Mouse (Mus musculus) C2C12 (cell line): ENCODE measurements around the gene Fbxl17. TPM values are rescaled to one million over a fixed set of nuclear protein-coding genes. Genes with fewer than 3 reads are reported as not detected.

Experiments used
- H3K27me3 ChIP-seq: one replicate; pipeline ENCODE4 v1.6.1; 2011; ENCODE audit not compliant: control insufficient read depth, insufficient read depth, insufficient read length
- H3K36me3 ChIP-seq: one replicate; pipeline ENCODE4 v1.6.1; 2011; ENCODE audit not compliant: control insufficient read depth, insufficient read depth
- H3K4me3 ChIP-seq: one replicate; pipeline ENCODE4 v1.5.1; 2011; ENCODE audit warnings: mild to moderate bottlenecking, control low read depth; ENCODE audit not compliant: poor library complexity, insufficient read depth, severe bottlenecking
- H3K79me2 ChIP-seq: one replicate; pipeline ENCODE4 v1.6.1; 2011; ENCODE audit not compliant: control insufficient read depth, insufficient read depth
- H3K79me3 ChIP-seq: one replicate; pipeline ENCODE4 v1.6.1; 2011; ENCODE audit warnings: low read depth, control low read depth
- H3ac ChIP-seq: one replicate; pipeline ENCODE3; 2011; ENCODE audit warnings: low read depth; ENCODE audit not compliant: control insufficient read depth, insufficient read length
- CEBPB ChIP-seq: IDR thresholded peaks from one replicate; pipeline ENCODE4 v1.6.1; 2011; ENCODE audit warnings: low read depth, mild to moderate bottlenecking, control low read depth, moderate library complexity
- CTCF ChIP-seq: IDR thresholded peaks from one replicate; pipeline ENCODE4 v1.5.1; 2011; ENCODE audit not compliant: control insufficient read depth, insufficient read depth, insufficient read length
- FOSL1 ChIP-seq: IDR thresholded peaks from one replicate; pipeline ENCODE4 v1.8.0; 2011; ENCODE audit warnings: mild to moderate bottlenecking, low read length; ENCODE audit not compliant: poor library complexity, insufficient read depth, severe bottlenecking
- MAX ChIP-seq: IDR thresholded peaks from one replicate; pipeline ENCODE4 v1.6.1; 2011; ENCODE audit warnings: mild to moderate bottlenecking, control low read depth
- MYOD1 ChIP-seq: IDR thresholded peaks from one replicate; pipeline ENCODE4 v1.6.1; 2011; ENCODE audit warnings: low read depth; ENCODE audit not compliant: control insufficient read depth, insufficient read length
- MYOG ChIP-seq: IDR thresholded peaks from one replicate; pipeline ENCODE4 v1.6.1; 2011; ENCODE audit not compliant: control insufficient read depth, insufficient read length; ENCODE audit errors: extremely low read depth
- USF1 ChIP-seq: IDR thresholded peaks from one replicate; pipeline ENCODE4 v1.6.1; 2011; ENCODE audit warnings: low read depth, mild to moderate bottlenecking, control low read depth, moderate library complexity
- polyA plus RNA-seq: library from polyadenylated mRNA; unstranded; fragments of >200 nt; fragmentation: generic; extraction: Trizol; gene quantifications from one replicate; pipeline ENCODE4 v1.2.1, GENCODE M21; 2012; ENCODE audit warnings: missing spikeins

Gene Fbxl17
- polyA plus RNA-seq, 1 experiment = 6.3 TPM

DNA sequence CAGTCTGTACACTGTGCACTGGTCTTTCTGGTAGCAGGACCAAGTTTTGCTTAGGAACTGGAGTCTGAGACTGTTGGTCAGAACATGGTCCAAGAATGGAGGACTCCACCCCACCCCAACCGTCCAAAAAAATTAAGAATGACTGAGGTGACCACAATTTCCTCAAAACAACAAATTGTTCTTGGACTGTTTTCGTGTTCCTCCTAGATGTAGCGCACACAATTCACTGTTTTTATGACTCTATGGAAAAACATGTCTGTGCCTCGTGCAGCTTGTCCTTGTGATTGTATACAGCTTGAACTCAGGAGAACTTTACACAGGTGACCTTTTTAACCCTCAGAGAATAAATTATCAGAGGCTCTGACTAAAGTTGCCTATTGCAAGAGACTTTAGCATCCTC is 220.7 kb downstream of the Fbxl17 start:
- no peaks in the 10 kb centered on the region for H3K79me2 ChIP-seq
- H3K36me3 ChIP-seq = no peaks in the 10 kb centered on the region
- H3K79me3 ChIP-seq = no peaks in the 10 kb centered on the region
- H3ac ChIP-seq = no peak overlapping the region
- TF ChIP-seq USF1 = no peak
- no peak for TF ChIP-seq MAX
- TF ChIP-seq FOSL1 = no peak
- TF ChIP-seq CEBPB = no peak
- TF ChIP-seq MYOD1 = no peak
- TF ChIP-seq CTCF = no peak
- TF ChIP-seq MYOG = no peak
- H3K27me3 ChIP-seq = no peaks in the 10 kb centered on the region
- H3K4me3 ChIP-seq = no peak overlapping the region

DNA sequence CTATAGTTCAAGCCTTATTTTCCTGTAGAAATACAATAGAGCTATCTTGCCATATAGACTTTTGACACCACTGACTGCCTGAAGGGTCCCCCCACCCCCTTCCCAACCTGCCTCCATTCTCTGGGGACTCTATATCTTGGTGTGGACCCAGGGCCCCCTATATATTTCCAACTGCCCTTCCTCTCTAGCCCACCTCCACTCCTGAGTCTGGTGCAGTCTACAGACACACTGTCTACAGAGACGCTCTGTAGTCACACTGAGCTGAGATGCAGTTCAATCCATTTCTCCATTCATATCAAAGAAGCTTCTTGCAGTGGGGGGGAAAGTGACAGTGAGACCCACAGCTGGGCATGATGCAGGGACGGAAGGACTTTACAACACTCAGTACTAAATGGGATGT is 226.5 kb downstream of the Fbxl17 start:
- H3K4me3 ChIP-seq = no peak overlapping the region
- H3ac ChIP-seq = no peak overlapping the region
- no peaks in the 10 kb centered on the region for H3K27me3 ChIP-seq
- H3K36me3 ChIP-seq = no peaks in the 10 kb centered on the region
- TF ChIP-seq MAX (no peak), USF1 (no peak), MYOG (no peak), CEBPB (no peak), MYOD1 (no peak), FOSL1 (no peak), CTCF (no peak)
- H3K79me3 ChIP-seq = no peaks in the 10 kb centered on the region
- H3K79me2 ChIP-seq = no peaks in the 10 kb centered on the region

DNA sequence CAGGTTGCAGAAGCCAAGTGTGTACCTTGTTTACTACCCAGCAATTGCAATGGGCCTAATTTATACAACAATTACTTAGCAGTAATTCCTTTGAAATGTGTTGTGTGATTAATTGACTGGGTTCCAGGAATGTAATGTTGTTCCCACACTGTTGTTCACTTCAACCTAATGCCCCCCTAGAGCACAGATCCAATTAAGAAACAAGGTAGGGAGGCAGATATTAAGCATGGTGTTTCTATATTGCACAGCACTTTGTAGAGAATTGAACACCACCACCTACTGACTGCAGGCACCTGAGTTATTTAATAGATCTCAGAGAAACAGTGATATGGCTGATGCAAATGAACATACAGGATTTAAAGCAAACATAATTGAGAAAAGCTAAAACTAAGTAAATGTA is 226.9 kb downstream of the Fbxl17 start:
- no peaks in the 10 kb centered on the region for H3K79me3 ChIP-seq
- TF ChIP-seq CEBPB = no peak
- TF ChIP-seq MYOG = no peak
- no peak for TF ChIP-seq MYOD1
- TF ChIP-seq CTCF = no peak
- TF ChIP-seq USF1 = no peak
- no peak for TF ChIP-seq FOSL1
- no peak for TF ChIP-seq MAX
- H3ac ChIP-seq = no peak overlapping the region
- no peaks in the 10 kb centered on the region for H3K79me2 ChIP-seq
- H3K36me3 ChIP-seq = no peaks in the 10 kb centered on the region
- H3K27me3 ChIP-seq = no peaks in the 10 kb centered on the region
- no peak overlapping the region for H3K4me3 ChIP-seq

DNA sequence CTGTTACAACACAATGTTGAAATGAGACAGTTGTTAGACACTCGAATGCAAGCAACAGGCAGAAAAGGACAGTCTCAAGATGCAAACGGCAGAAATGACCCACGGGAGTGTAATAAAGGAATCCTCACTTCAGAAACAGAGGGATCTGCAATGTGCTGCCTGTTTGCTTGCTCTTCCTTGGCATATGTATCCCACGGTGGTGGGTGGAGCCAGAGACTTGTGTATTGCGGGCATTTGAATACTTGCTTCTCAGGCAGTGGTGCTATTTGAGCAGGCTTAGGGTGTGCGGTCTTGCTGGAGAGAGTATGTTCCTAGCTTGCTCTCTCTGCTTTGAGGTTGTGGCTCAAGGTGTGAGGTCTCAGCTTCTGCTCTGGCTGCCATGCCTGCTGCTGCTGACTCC is 228.8 kb downstream of the Fbxl17 start:
- TF ChIP-seq MAX = no peak
- no peak for TF ChIP-seq USF1
- no peak for TF ChIP-seq CEBPB
- no peak for TF ChIP-seq MYOD1
- TF ChIP-seq FOSL1 = no peak
- TF ChIP-seq MYOG = no peak
- no peak for TF ChIP-seq CTCF
- no peaks in the 10 kb centered on the region for H3K79me3 ChIP-seq
- no peak overlapping the region for H3ac ChIP-seq
- H3K36me3 ChIP-seq = no peaks in the 10 kb centered on the region
- H3K27me3 ChIP-seq = no peaks in the 10 kb centered on the region
- no peak overlapping the region for H3K4me3 ChIP-seq
- no peaks in the 10 kb centered on the region for H3K79me2 ChIP-seq

DNA sequence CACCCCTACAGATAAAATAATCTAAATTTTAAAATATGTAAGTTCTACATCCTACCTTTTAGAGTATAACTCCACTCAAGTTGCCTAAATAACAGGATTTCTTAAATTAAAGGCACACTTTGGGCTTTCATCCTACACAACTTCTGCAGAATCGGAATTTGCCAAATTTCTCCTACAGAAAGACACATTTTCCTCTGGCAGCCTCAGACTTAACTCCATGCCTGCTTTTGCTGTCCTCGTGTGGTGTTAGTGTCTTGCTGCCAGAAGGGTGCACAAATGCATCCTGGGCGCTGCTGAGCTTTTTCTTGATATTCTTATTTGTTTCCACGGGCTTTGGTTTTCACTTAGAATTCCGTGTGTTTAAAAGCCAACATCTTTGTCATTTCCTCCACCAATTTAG is 229.3 kb downstream of the Fbxl17 start:
- no peaks in the 10 kb centered on the region for H3K79me3 ChIP-seq
- TF ChIP-seq USF1 (no peak), CEBPB (no peak), CTCF (no peak), FOSL1 (no peak), MYOG (no peak), MYOD1 (no peak), MAX (no peak)
- no peak overlapping the region for H3K4me3 ChIP-seq
- no peak overlapping the region for H3ac ChIP-seq
- no peaks in the 10 kb centered on the region for H3K79me2 ChIP-seq
- H3K27me3 ChIP-seq = no peaks in the 10 kb centered on the region
- H3K36me3 ChIP-seq = no peaks in the 10 kb centered on the region

DNA sequence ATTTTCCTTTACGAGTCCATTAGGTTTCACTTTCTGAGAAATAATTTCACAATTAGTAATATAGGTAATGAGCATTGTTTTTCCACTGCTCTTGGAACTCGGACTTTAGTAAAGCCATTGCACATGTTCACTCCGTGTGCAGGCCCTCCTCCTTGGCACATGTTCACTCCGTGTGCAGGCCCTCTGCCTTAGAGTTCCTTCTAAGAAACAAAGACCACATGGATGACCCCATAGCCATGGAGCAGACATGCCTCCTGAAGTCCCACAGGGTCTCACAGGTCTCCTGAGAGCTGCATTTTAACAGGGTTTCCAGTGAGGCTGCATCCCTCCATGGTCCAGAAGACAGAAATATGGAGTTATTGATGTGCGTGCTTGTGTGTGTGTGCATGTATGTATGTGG is 237.1 kb downstream of the Fbxl17 start:
- no peaks in the 10 kb centered on the region for H3K79me2 ChIP-seq
- no peaks in the 10 kb centered on the region for H3K79me3 ChIP-seq
- no peak for TF ChIP-seq CEBPB
- TF ChIP-seq FOSL1 = no peak
- TF ChIP-seq MAX = no peak
- no peak for TF ChIP-seq MYOD1
- no peak for TF ChIP-seq MYOG
- no peak for TF ChIP-seq CTCF
- TF ChIP-seq USF1 = no peak

More for the DNA sequence above, 237.1 kb downstream of the Fbxl17 start:
- no peaks in the 10 kb centered on the region for H3K27me3 ChIP-seq
- H3K4me3 ChIP-seq = no peak overlapping the region
- no peak overlapping the region for H3ac ChIP-seq
- H3K36me3 ChIP-seq = no peaks in the 10 kb centered on the region
